Mouse (Mus musculus) ES-Bruce4 (cell line): ENCODE data around the gene Ptprg.

Experiments
- CTCF ChIP-seq: IDR thresholded peaks from one replicate; pipeline ENCODE4 v1.8.1; 2011; ENCODE audit warnings: low read depth, low read length
- EP300 ChIP-seq: IDR thresholded peaks from 2 replicates; pipeline ENCODE4 v1.6.1; 2011; ENCODE audit warnings: low read depth, low read length; ENCODE audit not compliant: insufficient read depth
- POLR2A ChIP-seq: IDR thresholded peaks from one replicate; pipeline ENCODE4 v1.8.1; 2011; ENCODE audit warnings: low read length; ENCODE audit not compliant: insufficient read depth

DNA sequence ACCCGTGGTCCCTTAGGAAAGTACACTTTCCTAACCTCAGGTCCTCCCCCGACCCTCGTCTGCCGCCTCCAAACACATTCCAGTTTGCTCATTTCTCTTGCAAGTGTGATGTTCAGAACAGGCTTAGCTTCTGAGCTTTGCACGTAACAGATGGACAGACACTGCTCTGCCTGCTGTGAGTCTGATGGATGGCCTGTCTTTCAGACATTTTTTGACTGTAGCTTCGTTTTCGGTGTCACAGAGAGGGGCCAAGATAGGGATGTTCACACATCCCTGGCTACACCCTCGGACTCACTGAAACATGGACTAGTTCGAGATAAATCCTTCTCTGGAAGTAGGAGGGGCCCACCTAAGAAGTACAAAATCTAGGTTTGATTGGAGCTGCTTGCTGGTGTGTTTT lies 339.3 kb downstream of the Ptprg start:
- TF ChIP-seq CTCF (no peak), POLR2A (no peak), EP300 (no peak)
